ENCODE assay signal across 22 mouse cellular contexts in the genomic region with DNA sequence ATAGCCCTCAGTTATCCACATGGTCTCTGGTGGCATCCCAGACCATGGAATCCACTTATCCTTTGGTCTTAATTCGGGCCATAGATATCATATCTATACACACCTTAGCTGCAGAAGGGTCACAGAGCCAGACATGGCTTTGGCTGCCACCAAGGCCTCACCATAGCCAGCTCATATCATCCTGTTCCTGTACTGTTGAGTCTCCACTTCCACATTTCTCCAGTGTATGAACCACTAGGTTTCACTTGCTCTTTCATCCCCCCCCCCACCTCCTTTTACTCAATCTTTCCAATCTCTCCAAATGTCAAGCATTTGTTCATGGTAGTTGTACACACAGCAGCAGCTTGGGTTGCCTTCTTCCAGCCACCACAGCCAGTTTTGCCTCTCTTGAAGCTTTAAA.
A peak's percentile ranks its signal among the peaks of the same experiment; 100 is the strongest.
DNase-seq lines count a peak whose midpoint lies in the region; ATAC-seq lines count a peak whose summit lies in the region.
"Had no signal": no experiment of that assay in that cellular context is flagged by ENCODE, and none has a peak within 500 bp of the region (broad histone marks: within the 10 kb centered on the region; RNA-seq: fewer than 3 reads in every experiment).

No protein-coding gene starts in this region.

- ATAC-seq in common myeloid progenitor, adult 5-6 weeks (replicated peaks; ENCODE audit: low read depth, poor library complexity, severe bottlenecking): peak; percentile 97
- ATAC-seq in granulocyte monocyte progenitor cell, adult 5-6 weeks (replicated peaks; ENCODE audit: poor library complexity, severe bottlenecking): peak; percentile 100
- peak; percentile 87 for ATAC-seq in megakaryocyte, adult 5-6 weeks (ENCODE audit: poor library complexity, severe bottlenecking)
- peak; percentile 100 for ATAC-seq in megakaryocyte progenitor cell, adult 5-6 weeks (replicated peaks; ENCODE audit: poor library complexity)
- no peak for ATAC-seq in forebrain, embryonic 14.5 days
- ATAC-seq: activated CD4-positive, CD25-positive, alpha-beta regulatory T cell, adult 4 months; CD4-positive, CD25-positive, alpha-beta regulatory T cell, adult 4 months; Patski had no signal

- H3K27ac ChIP-seq in forebrain, embryonic 14.5 days (ENCODE audit: low read depth, low read length): no peak overlapping the region

- H3K4me1 ChIP-seq in forebrain, embryonic 14.5 days (ENCODE audit: control insufficient read depth, insufficient read depth, low read length): no peaks in the 10 kb centered on the region

- H3K27me3 ChIP-seq in forebrain, embryonic 14.5 days (replicated peaks; ENCODE audit: control insufficient read depth, insufficient read depth, low read length): no peaks in the 10 kb centered on the region
- H3K27me3 ChIP-seq: CH12.LX, Patski had no signal

- 100% methylated on average over 1 of the region's 1 CpGs for WGBS in forebrain, embryonic 14.5 days

- H3K4me2 ChIP-seq in forebrain, embryonic 14.5 days (ENCODE audit: low read length): no peak overlapping the region

- H3K9me3 ChIP-seq in forebrain, embryonic 14.5 days (replicated peaks; ENCODE audit: control insufficient read depth, low read length): no peaks in the 10 kb centered on the region

- H3K4me3 ChIP-seq in forebrain, embryonic 14.5 days (ENCODE audit: low read depth, low read length): no peak overlapping the region

- H3K36me3 ChIP-seq in forebrain, embryonic 14.5 days (ENCODE audit: control insufficient read depth, insufficient read depth, low read length): no peaks in the 10 kb centered on the region
- H3K36me3 ChIP-seq: G1E had no signal

- DNase-seq in kidney, adult 8-10 months: no peak
- DNase-seq in heart, adult 8-10 months (ENCODE audit: low spot score): no peak
- DNase-seq in ovary, postnatal 10 days (ENCODE audit: low spot score): no peak
- no peak for DNase-seq in forebrain, embryonic 14.5 days (ENCODE audit: low spot score)
- DNase-seq: adrenal gland, adult 2 months; adrenal gland, adult 8-10 months; adrenal gland, postnatal 10 days; adrenal gland, postnatal 14 days; adrenal gland, postnatal 25 days; adrenal gland, postnatal 36 days; B cell, adult 2 months; cerebellum, adult 11 months; cerebellum, adult 11-12 months had no signal

- no peak overlapping the region for H3K9ac ChIP-seq in forebrain, embryonic 14.5 days (ENCODE audit: low read length)
